Mouse (Mus musculus) midbrain, embryonic 10.5 days (tissue): ENCODE data around the gene 1700029H14Rik. TPM values are rescaled to one million over a fixed set of nuclear protein-coding genes. Genes with fewer than 3 reads are reported as not detected.

Experiments used
- DNase-seq: peaks from one replicate; pipeline ENCODE4 v3.0.0-alpha.2; 2017; ENCODE audit warnings: low spot score
- H3K27ac ChIP-seq: fragments of 300-500 bp; sonication (generic); replicated peaks from 2 replicates; pipeline ENCODE4 v1.5.1; 2016; ENCODE audit warnings: mild to moderate bottlenecking
- H3K27me3 ChIP-seq: fragments of 300-500 bp; sonication (generic); 2 replicates; pipeline ENCODE4 v1.6.1; 2016; ENCODE audit warnings: low read depth, mild to moderate bottlenecking; ENCODE audit not compliant: poor library complexity, severe bottlenecking
- H3K36me3 ChIP-seq: fragments of 300-500 bp; sonication (generic); 2 replicates; pipeline ENCODE4 v1.6.1; 2016; ENCODE audit warnings: mild to moderate bottlenecking, moderate library complexity
- H3K4me1 ChIP-seq: fragments of 300-500 bp; sonication (generic); 2 replicates; pipeline ENCODE4 v1.6.1; 2016
- H3K4me3 ChIP-seq: fragments of 300-500 bp; sonication (generic); 2 replicates; pipeline ENCODE4 v1.5.1; 2016; ENCODE audit warnings: mild to moderate bottlenecking, moderate library complexity
- H3K9me3 ChIP-seq: fragments of 300-500 bp; sonication (generic); replicated peaks from 2 replicates; pipeline ENCODE4 v1.6.1; 2016; ENCODE audit warnings: mild to moderate bottlenecking
- WGBS: fragments of 180-500 bp; shearing (Covaris S2); methylation state at CpG from one replicate; pipeline ENCODE4 v1.1.7; 2016; 5-methylcytosine and 5-hydroxymethylcytosine counted together
- polyA plus RNA-seq: library from polyadenylated mRNA; unstranded; fragments of >200 nt; fragmentation: Nextera tagmentation; extraction: Ambion mirVana; gene quantifications from 2 replicates; pipeline ENCODE4 v1.2.1, GENCODE M21; 2016

The 1700029H14Rik gene
- polyA plus RNA-seq, 1 experiment from 2014 or later: not detected

GRCm38 (mm10) chr8:13513556-13514370 is 48.5 kb downstream of the 1700029H14Rik start:
- Histone ChIP-seq H3K4me3 (no peak overlapping the region), H3K27me3 (no peaks in the 10 kb centered on the region), H3K36me3 (no peaks in the 10 kb centered on the region), H3K27ac (no peak overlapping the region), H3K9me3 (no peaks in the 10 kb centered on the region), H3K4me1 (0 out of 2 replicates have a peak, but pooled peaks cover 6% of the 10 kb centered on the region)
- WGBS: 85% methylated on average over 5 of the region's 5 CpGs
- no peak for DNase-seq

GRCm38 (mm10) chr8:13512677-13513076 is 49.6 kb downstream of the 1700029H14Rik start:
- no peak overlapping the region for H3K27ac ChIP-seq
- WGBS: 85% methylated on average over 6 of the region's 6 CpGs
- H3K36me3 ChIP-seq: no peaks in the 10 kb centered on the region

GRCm38 (mm10) chr8:13512016-13512415 is 50.2 kb downstream of the 1700029H14Rik start:
- 73% methylated on average over 5 of the region's 5 CpGs for WGBS

More at GRCm38 (mm10) chr8:13512677-13513076, 49.6 kb downstream of the 1700029H14Rik start:
- H3K4me1 ChIP-seq: 0 out of 2 replicates have a peak, but pooled peaks cover 7% of the 10 kb centered on the region
- H3K9me3 ChIP-seq: no peaks in the 10 kb centered on the region
- H3K4me3 ChIP-seq: no peak overlapping the region
- no peak for DNase-seq
- no peaks in the 10 kb centered on the region for H3K27me3 ChIP-seq

GRCm38 (mm10) chr8:13507284-13507937 is 54.9 kb downstream of the 1700029H14Rik start:
- Histone ChIP-seq H3K27me3 (no peaks in the 10 kb centered on the region), H3K9me3 (no peaks in the 10 kb centered on the region), H3K27ac (no peak overlapping the region), H3K36me3 (no peaks in the 10 kb centered on the region), H3K4me1 (0 out of 2 replicates have a peak, but pooled peaks cover 7% of the 10 kb centered on the region), H3K4me3 (no peak overlapping the region)
- 86% methylated on average over 3 of the region's 3 CpGs for WGBS
- no peak for DNase-seq

More at GRCm38 (mm10) chr8:13512016-13512415, 50.2 kb downstream of the 1700029H14Rik start:
- DNase-seq: no peak
- H3K9me3 ChIP-seq: no peaks in the 10 kb centered on the region
- no peak overlapping the region for H3K27ac ChIP-seq
- no peaks in the 10 kb centered on the region for H3K27me3 ChIP-seq
- H3K36me3 ChIP-seq: no peaks in the 10 kb centered on the region
- 0 out of 2 replicates have a peak, but pooled peaks cover 7% of the 10 kb centered on the region for H3K4me1 ChIP-seq
- H3K4me3 ChIP-seq: no peak overlapping the region

GRCm38 (mm10) chr8:13506849-13507248 is 55.4 kb downstream of the 1700029H14Rik start:
- H3K27me3 ChIP-seq: no peaks in the 10 kb centered on the region
- H3K9me3 ChIP-seq: no peaks in the 10 kb centered on the region
- DNase-seq: no peak
- no peaks in the 10 kb centered on the region for H3K36me3 ChIP-seq
- H3K4me1 ChIP-seq: 0 out of 2 replicates have a peak, but pooled peaks cover 7% of the 10 kb centered on the region
- WGBS: 70% methylated on average over 4 of the region's 4 CpGs
- no peak overlapping the region for H3K4me3 ChIP-seq
- no peak overlapping the region for H3K27ac ChIP-seq

GRCm38 (mm10) chr8:13504894-13505674 is 57.2 kb downstream of the 1700029H14Rik start:
- no peak for DNase-seq
- H3K27ac ChIP-seq: no peak overlapping the region

GRCm38 (mm10) chr8:13503936-13504606 is 58.2 kb downstream of the 1700029H14Rik start:
- H3K4me1 ChIP-seq: 0 out of 2 replicates have a peak, but pooled peaks cover 4% of the 10 kb centered on the region
- no peaks in the 10 kb centered on the region for H3K9me3 ChIP-seq
- no peaks in the 10 kb centered on the region for H3K27me3 ChIP-seq
- 91% methylated on average over 8 of the region's 8 CpGs for WGBS
- DNase-seq: no peak
- H3K4me3 ChIP-seq: no peak overlapping the region
- no peak overlapping the region for H3K27ac ChIP-seq
- H3K36me3 ChIP-seq: no peaks in the 10 kb centered on the region

More at GRCm38 (mm10) chr8:13504894-13505674, 57.2 kb downstream of the 1700029H14Rik start:
- Histone ChIP-seq H3K27me3 (no peaks in the 10 kb centered on the region), H3K4me1 (0 out of 2 replicates have a peak, but pooled peaks cover 7% of the 10 kb centered on the region), H3K9me3 (no peaks in the 10 kb centered on the region), H3K36me3 (no peaks in the 10 kb centered on the region), H3K4me3 (no peak overlapping the region)

- Histone ChIP-seq H3K4me3 (no peak overlapping the region), H3K9me3 (no peaks in the 10 kb centered on the region), H3K4me1 (no peaks in the 10 kb centered on the region), H3K36me3 (no peaks in the 10 kb centered on the region), H3K27ac (no peak overlapping the region), H3K27me3 (no peaks in the 10 kb centered on the region)
- DNase-seq: no peak
- WGBS: 84% methylated on average over 3 of the region's 3 CpGs
These were observed 61.0 kb downstream of the 1700029H14Rik start for GRCm38 (mm10) chr8:13501221-13501620.

Other genes with a start within 250 kb of the 1700029H14Rik start
- gene Tfdp1, start 223.7 kb downstream of the 1700029H14Rik start, polyA plus RNA-seq: 184 and 201 TPM in 2 replicates
- not detected in 2 replicates for gene Atp4b, start 165.6 kb downstream of the 1700029H14Rik start, polyA plus RNA-seq
- gene Grk1, start 157.4 kb downstream of the 1700029H14Rik start, polyA plus RNA-seq: 0.02 TPM in 1 of 2 replicates, not detected in the other
- gene Tmem255b, start 127.3 kb downstream of the 1700029H14Rik start, polyA plus RNA-seq: 0.10 TPM in 1 of 2 replicates, not detected in the other
- 8.9 and 14.6 TPM in 2 replicates for gene Gas6, start 68.0 kb downstream of the 1700029H14Rik start, polyA plus RNA-seq
- 27.4 and 28.9 TPM in 2 replicates for gene Rasa3, start 115.1 kb upstream of the 1700029H14Rik start, polyA plus RNA-seq
- gene Cfap97d2, start 143.4 kb upstream of the 1700029H14Rik start, polyA plus RNA-seq: 0.68 and 1.4 TPM in 2 replicates
- gene Cdc16, start 195.2 kb upstream of the 1700029H14Rik start, polyA plus RNA-seq: 226 and 229 TPM in 2 replicates
- gene Upf3a, start 223.2 kb upstream of the 1700029H14Rik start, polyA plus RNA-seq: 38.4 and 42.0 TPM in 2 replicates